Mouse (Mus musculus): ENCODE data around the gene Heatr4. TPM values are rescaled to one million over a fixed set of nuclear protein-coding genes. Genes with fewer than 3 reads are reported as not detected.

The Heatr4 gene
- polyA plus RNA-seq, 1 experiment, result not detected

DNA sequence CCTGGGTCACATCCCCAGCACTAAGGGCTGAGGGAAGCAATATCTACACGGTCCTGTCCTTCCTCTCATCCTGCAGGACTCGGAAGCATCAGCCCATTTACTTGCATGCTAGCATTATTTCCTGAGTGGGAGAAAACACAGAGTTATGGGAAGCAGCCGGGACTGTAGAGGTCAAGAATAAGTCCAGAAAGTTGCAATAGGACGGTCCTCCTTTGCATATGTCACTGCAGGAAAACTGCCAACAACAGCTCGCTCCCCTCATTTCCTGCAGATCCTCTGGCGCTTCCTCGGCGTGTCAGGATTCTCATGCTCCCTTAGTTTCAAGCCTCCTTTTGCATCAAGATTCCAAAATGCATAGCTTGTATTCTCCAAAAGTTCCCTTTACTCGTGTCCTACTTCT lies 67.8 kb downstream of the Heatr4 start:
- 86% methylated on average over 9 of the region's 9 CpGs for WGBS
- no peak for TF ChIP-seq POLR2A (IDR thresholded peaks at IDR 0.05; ENCODE audit: low read depth, low read length)
- H3K4me1 ChIP-seq (ENCODE audit: control insufficient read depth, insufficient read depth, insufficient read length), result peaks cover 6% of the 10 kb centered on the region; the same call in 1 of the 2 replicates
- H3K27ac ChIP-seq (ENCODE audit: insufficient read depth, low read length), result no peak overlapping the region
- H3K27me3 ChIP-seq (ENCODE audit: control insufficient read depth, insufficient read depth, low read length), result no peaks in the 10 kb centered on the region
- no peaks in the 10 kb centered on the region for H3K36me3 ChIP-seq (ENCODE audit: control insufficient read depth, insufficient read depth, low read length)
- no peak overlapping the region for H3K4me3 ChIP-seq (ENCODE audit: extremely low read depth, insufficient read depth, insufficient read length)
- no peak for DNase-seq (ENCODE audit: low read depth in 1 of 2, low spot score in 2 of 2)

DNA sequence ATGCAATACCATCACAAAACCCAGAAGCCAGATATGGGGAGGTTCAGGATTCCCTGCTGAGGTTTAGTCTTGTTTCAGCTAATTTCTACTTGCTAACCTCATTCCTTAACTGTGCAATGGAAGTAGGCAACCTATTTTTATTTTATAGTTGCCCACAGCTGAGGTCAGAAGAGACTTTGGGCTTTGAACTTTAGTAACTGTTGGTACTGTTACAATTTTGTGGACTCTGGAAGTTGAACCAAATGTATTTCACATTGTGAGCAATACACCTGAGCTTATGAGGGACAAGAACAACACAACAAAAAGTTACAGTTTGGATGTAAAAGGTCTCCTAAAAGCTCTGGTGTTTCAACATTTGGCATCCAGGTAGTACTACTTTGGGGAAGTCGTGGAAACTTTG lies 69.9 kb downstream of the Heatr4 start:
- no peaks in the 10 kb centered on the region for H3K36me3 ChIP-seq (ENCODE audit: control insufficient read depth, insufficient read depth, low read length)
- H3K4me3 ChIP-seq (ENCODE audit: extremely low read depth, insufficient read depth, insufficient read length), result no peak overlapping the region
- H3K27ac ChIP-seq (ENCODE audit: insufficient read depth, low read length), result no peak overlapping the region
- no peaks in the 10 kb centered on the region for H3K27me3 ChIP-seq (ENCODE audit: control insufficient read depth, insufficient read depth, low read length)
- TF ChIP-seq CTCF (IDR thresholded peaks at IDR 0.05; ENCODE audit: extremely low read depth, insufficient read depth, insufficient read length, insufficient replicate concordance) (no peak), POLR2A (IDR thresholded peaks at IDR 0.05; ENCODE audit: low read depth, low read length) (no peak)
- no peak for DNase-seq (ENCODE audit: low read depth in 1 of 2, low spot score in 2 of 2)
- 62% methylated on average over 1 of the region's 1 CpGs for WGBS
- H3K4me1 ChIP-seq (ENCODE audit: control insufficient read depth, insufficient read depth, insufficient read length), result no peaks in the 10 kb centered on the region

DNA sequence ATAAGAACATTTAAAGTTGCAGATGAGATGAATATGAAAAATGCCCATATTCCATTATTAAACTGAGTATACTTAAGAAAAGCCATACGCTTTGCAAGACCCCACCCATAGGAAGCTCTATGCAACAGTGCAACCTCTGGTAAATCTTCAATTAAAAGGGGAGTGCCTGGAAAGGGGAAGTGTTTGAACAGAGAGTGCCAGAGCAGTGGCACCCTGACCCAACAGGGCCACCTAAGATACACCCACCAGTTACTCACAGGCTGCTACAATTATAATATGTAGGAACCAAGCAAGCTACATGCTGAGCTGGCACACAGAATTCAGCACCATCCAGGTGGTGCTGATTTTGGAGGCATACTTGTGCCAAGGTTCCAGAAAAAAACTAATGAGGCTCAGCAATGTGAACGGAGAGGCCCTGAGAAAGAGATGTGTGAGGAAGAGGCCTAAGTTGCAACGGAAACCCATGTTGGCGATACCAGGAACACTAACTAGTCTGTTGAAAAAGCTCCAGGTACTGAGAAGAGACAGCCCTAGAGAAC lies 70.4 kb downstream of the Heatr4 start:
- Histone ChIP-seq H3K27me3 (ENCODE audit: control insufficient read depth, insufficient read depth, low read length) (no peaks in the 10 kb centered on the region), H3K36me3 (ENCODE audit: control insufficient read depth, insufficient read depth, low read length) (no peaks in the 10 kb centered on the region), H3K4me1 (ENCODE audit: control insufficient read depth, insufficient read depth, insufficient read length) (no peaks in the 10 kb centered on the region), H3K4me3 (ENCODE audit: extremely low read depth, insufficient read depth, insufficient read length) (no peak overlapping the region), H3K27ac (ENCODE audit: insufficient read depth, low read length) (no peak overlapping the region)
- 85% methylated on average over 4 of the region's 4 CpGs for WGBS
- DNase-seq (ENCODE audit: low read depth in 1 of 2, low spot score in 2 of 2), result no peak
- TF ChIP-seq POLR2A (IDR thresholded peaks at IDR 0.05; ENCODE audit: low read depth, low read length) (no peak), CTCF (IDR thresholded peaks at IDR 0.05; ENCODE audit: extremely low read depth, insufficient read depth, insufficient read length, insufficient replicate concordance) (no peak)

DNA sequence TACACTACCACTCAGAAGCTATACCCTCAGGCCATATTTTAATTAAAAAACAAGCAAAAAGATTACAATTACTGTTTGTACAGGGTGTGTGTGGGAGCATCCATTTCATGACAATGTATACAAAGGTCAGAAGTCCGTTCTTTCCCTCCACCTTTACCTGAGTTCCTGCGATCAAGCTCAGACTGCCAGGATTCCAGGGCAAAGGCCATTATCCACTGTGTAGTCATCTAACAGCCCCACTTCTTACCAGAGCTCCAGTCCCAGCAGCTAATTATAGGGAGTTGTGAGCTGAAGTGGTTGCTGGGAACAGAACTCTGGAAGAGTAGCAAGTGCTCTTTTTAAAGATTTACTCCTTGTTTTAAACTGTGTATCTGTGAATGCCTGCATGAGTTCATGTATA lies 74.2 kb downstream of the Heatr4 start:
- H3K27ac ChIP-seq (ENCODE audit: insufficient read depth, low read length), result no peak overlapping the region
- TF ChIP-seq CTCF (IDR thresholded peaks at IDR 0.05; ENCODE audit: extremely low read depth, insufficient read depth, insufficient read length, insufficient replicate concordance), result no peak
- TF ChIP-seq POLR2A (IDR thresholded peaks at IDR 0.05; ENCODE audit: low read depth, low read length), result no peak
- WGBS, result 96% methylated on average over 2 of the region's 2 CpGs
- DNase-seq (ENCODE audit: low read depth in 1 of 2, low spot score in 2 of 2), result no peak
- no peaks in the 10 kb centered on the region for H3K4me1 ChIP-seq (ENCODE audit: control insufficient read depth, insufficient read depth, insufficient read length)
- no peaks in the 10 kb centered on the region for H3K27me3 ChIP-seq (ENCODE audit: control insufficient read depth, insufficient read depth, low read length)
- H3K36me3 ChIP-seq (ENCODE audit: control insufficient read depth, insufficient read depth, low read length), result no peaks in the 10 kb centered on the region
- no peak overlapping the region for H3K4me3 ChIP-seq (ENCODE audit: extremely low read depth, insufficient read depth, insufficient read length)

Other genes starting within 250 kb of the Heatr4 start
- gene Papln, start 221.2 kb downstream of the Heatr4 start, polyA plus RNA-seq (2012; rRNA removed), result 1.5 and 1.9 TPM in 2 replicates
- gene Numb, start 62.9 kb downstream of the Heatr4 start, polyA plus RNA-seq (2012; rRNA removed), result 24.5 and 32.8 TPM in 2 replicates
- 12.5 and 21.6 TPM in 2 replicates for gene Riox1, start 34.2 kb downstream of the Heatr4 start, polyA plus RNA-seq (2012; rRNA removed)
- 9.2 and 14.2 TPM in 2 replicates for gene Acot2, start 3.0 kb upstream of the Heatr4 start, polyA plus RNA-seq (2012; rRNA removed)
- gene Acot1, start 24.6 kb upstream of the Heatr4 start, polyA plus RNA-seq (2012; rRNA removed), result 2.2 and 2.8 TPM in 2 replicates
- gene Acot4, start 53.5 kb upstream of the Heatr4 start, polyA plus RNA-seq (2012; rRNA removed), result 0.36 and 0.79 TPM in 2 replicates
- not detected in 2 replicates for gene Gm49366, start 54.1 kb upstream of the Heatr4 start, polyA plus RNA-seq (2012; rRNA removed)
- not detected in 2 replicates for gene Acot3, start 67.3 kb upstream of the Heatr4 start, polyA plus RNA-seq (2012; rRNA removed)
- not detected in 2 replicates for gene Acot5, start 84.5 kb upstream of the Heatr4 start, polyA plus RNA-seq (2012; rRNA removed)
- 0.57 and 0.88 TPM in 2 replicates for gene Acot6, start 115.8 kb upstream of the Heatr4 start, polyA plus RNA-seq (2012; rRNA removed)
- 0.49 and 0.88 TPM in 2 replicates for gene Dnal1, start 129.5 kb upstream of the Heatr4 start, polyA plus RNA-seq (2012; rRNA removed)
- 0.21 and 0.40 TPM in 2 replicates for gene Pnma1, start 163.6 kb upstream of the Heatr4 start, polyA plus RNA-seq (2012; rRNA removed)
- gene Elmsan1, start 234.0 kb upstream of the Heatr4 start, polyA plus RNA-seq (2012; rRNA removed), result 30.6 and 36.4 TPM in 2 replicates